Mouse (Mus musculus) cerebellum, adult 9-10 months (tissue): ENCODE data around the gene Crlf1.

Experiments
- DNase-seq: peaks from one replicate; pipeline ENCODE4 v3.0.0; 2022

Crlf1 gene

GRCm38 (mm10) chr8:70469295-70469916 lies 23.6 kb upstream of the Crlf1 start:
- no peak for DNase-seq

- no peak for DNase-seq
These were observed 23.0 kb upstream of the Crlf1 start for GRCm38 (mm10) chr8:70469938-70470337.

GRCm38 (mm10) chr8:70471856-70472255 lies 21.1 kb upstream of the Crlf1 start:
- peak; percentile 80 for DNase-seq

- DNase-seq, result peak; percentile 96
These were observed 16.4 kb upstream of the Crlf1 start, which contains the start of gene Klhl26 for GRCm38 (mm10) chr8:70476333-70477268. Gene Klhl26 (minus strand): TSS chr8:70476968.

GRCm38 (mm10) chr8:70477269-70477982 lies 15.5 kb upstream of the Crlf1 start:
- DNase-seq, result no peak

GRCm38 (mm10) chr8:70481908-70482307 lies 11.1 kb upstream of the Crlf1 start:
- no peak for DNase-seq

GRCm38 (mm10) chr8:70482943-70483342 lies 10.0 kb upstream of the Crlf1 start:
- no peak for DNase-seq

- peak; percentile 80 for DNase-seq
These were observed 6.7 kb upstream of the Crlf1 start for GRCm38 (mm10) chr8:70486191-70486681.

- DNase-seq, result peak; percentile 76
These were observed 5.9 kb upstream of the Crlf1 start, which contains the start of gene Tmem59l for GRCm38 (mm10) chr8:70486941-70487520. Gene Tmem59l (minus strand): TSS chr8:70487358.

- peak; percentile 59 for DNase-seq
These were observed 4.8 kb upstream of the Crlf1 start for GRCm38 (mm10) chr8:70487993-70488796.

GRCm38 (mm10) chr8:70488931-70489470 lies 4.0 kb upstream of the Crlf1 start:
- no peak for DNase-seq

GRCm38 (mm10) chr8:70489576-70489975 lies 3.4 kb upstream of the Crlf1 start:
- DNase-seq, result no peak

- DNase-seq, result no peak
These were observed 2.7 kb upstream of the Crlf1 start for GRCm38 (mm10) chr8:70490061-70490879.

GRCm38 (mm10) chr8:70490880-70491495 lies 2.0 kb upstream of the Crlf1 start:
- DNase-seq, result no peak

GRCm38 (mm10) chr8:70493692-70494415 lies 896 bp downstream of the Crlf1 start:
- DNase-seq, result no peak

- DNase-seq, result no peak
These were observed 1.5 kb downstream of the Crlf1 start for GRCm38 (mm10) chr8:70494416-70494945.

- no peak for DNase-seq
These were observed 2.2 kb downstream of the Crlf1 start for GRCm38 (mm10) chr8:70495001-70495770.

- no peak for DNase-seq
These were observed 2.8 kb downstream of the Crlf1 start for GRCm38 (mm10) chr8:70495771-70496062.
